Mouse (Mus musculus) right cerebral cortex, adult 2 months (tissue): ENCODE measurements at regions not wholly inside any gene's neighbourhood (a gene's known extent, or its start where the extent isn't known, plus 50 kb on each side); places are given as distances from the start of the nearest gene placed in this dataset.
"Not testable (repeated sequence)": the region's sequence is repeated elsewhere in the genome, so short reads cannot be mapped to it uniquely, and the experiment has no call there.

Source experiments
- DNase-seq, 2 experiments: peaks; one replicate each; pipeline ENCODE4 v3.0.0; 2021 to 2022; ENCODE audit warnings: low spot score in 2 of 2

DNA sequence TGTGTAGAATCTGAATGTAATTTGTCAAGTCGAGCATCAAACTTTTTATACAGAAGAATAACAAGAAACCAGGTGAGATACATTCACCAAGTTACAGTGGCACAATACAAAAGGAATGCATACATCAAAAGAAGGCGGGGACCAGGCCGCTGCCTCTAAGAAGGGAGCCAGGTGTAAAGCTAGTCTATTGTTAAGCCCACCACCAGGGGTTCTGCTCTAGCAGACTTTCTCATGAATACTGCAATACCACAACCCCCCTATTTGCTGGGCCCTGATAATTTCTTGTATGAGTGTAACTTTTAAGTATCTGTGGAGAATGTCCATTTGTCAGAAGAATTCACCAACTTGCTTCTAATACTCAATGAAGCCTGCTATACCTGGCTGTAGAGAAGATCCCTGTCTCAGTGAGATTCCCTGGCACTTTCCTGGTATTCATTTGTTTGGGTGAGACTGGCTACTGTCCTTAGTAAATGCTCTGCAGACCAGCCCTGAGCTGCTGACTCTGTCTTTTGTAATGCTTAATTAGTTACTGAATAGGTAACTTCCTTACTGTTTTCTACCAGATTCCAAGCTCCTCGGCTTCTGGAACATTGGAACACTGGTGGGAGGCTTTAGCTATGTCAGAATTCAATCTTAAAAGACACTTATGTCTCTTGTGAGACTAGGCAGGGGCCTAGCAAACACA, 335.7 kb downstream of the Tbl1xr1 start:
- DNase-seq = not testable (repeated sequence)

DNA sequence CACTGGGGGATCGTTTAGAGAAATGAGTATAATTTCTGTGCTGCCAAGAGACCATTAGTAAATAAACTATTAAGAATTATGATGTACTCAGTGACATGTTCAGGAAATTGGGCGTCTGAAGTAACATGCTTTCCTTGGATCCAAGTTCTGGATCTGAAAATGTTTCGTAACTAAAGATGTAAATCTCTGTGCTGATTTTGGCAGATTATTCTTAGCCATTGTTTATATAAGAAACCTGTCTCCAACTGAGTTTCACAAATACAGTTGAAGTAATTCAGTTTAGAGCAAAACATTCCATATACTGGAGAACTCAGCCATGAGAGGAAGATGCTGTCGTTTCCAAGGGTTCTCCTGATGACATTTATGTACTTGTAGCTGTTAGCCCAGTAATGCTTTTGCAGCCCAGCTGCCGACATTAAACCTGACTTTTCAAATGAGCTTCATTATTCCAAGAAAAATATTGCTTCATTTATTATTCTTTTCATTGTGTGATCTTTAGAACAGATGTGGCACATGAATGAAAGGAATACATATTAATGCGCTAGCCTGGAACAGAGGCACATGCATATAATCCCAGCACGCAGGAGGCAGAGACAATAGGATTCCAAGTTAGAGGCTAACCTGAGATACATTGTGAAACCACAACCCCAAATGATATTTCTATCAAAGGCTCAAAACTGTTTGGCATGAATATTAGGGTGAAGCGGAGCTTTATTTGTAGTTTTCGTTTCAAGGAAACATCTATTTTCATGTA, 361.8 kb downstream of the Tbl1xr1 start:
- DNase-seq = peak in 1 of 2 experiments; percentile 3

DNA sequence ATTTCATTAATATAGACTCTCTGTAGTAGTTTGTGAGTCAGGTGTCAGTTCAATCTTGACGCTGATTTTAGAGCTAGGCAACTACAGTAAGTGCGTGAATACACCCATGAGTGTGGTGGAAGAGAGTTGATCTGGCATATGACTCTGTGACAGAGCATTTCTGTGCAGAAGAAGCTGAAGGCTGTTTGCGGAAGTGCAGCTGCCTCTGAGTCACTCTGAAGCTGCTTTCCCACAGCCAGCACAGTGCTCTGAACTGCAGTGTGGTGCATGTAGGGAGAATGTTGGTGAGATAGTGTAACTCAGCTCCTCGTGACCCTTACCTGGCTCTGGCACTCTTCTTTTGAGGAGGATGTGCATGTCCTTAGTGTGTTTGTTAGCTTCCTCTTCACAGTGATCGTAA, 394.1 kb downstream of the Tbl1xr1 start:
- peak; percentile 8 to 11 for DNase-seq

DNA sequence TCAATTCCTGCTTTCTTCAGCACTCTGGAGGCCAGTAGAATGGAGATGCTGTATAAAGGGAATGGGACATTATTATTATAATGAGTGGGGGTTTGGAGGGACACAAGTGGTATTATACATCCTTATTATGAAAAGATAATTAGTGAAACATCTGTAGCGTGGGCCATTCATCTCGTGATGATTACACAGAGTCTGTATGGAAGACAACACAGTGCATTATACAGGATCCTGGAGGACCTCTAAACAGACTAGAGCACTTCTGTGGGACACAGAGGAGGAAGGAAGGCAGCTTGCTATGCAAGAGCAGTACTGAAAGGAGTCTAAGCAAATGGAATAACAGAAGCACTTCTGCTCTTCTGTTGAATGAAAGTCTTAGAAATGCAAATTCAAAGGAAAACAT, 416.1 kb downstream of the Tbl1xr1 start:
- DNase-seq = no peak
